Mouse (Mus musculus) E14TG2a.4 (cell line): ENCODE data around the gene Csf2rb2.
"Not testable (repeated sequence)": the region's sequence is repeated elsewhere in the genome, so short reads cannot be mapped to it uniquely, and the experiment has no call there.

Experiments
- H3K27me3 ChIP-seq: 2 replicates; pipeline ENCODE4 v1.6.1; 2014; ENCODE audit warnings: low read length, control low read depth; ENCODE audit not compliant: insufficient read depth
- H3K36me3 ChIP-seq: 2 replicates; pipeline ENCODE4 v1.6.1; 2014; ENCODE audit warnings: low read length, control low read depth; ENCODE audit not compliant: insufficient read depth
- H3K4me1 ChIP-seq: replicated peaks from 2 replicates; pipeline ENCODE4 v1.6.1; 2014; ENCODE audit warnings: low read depth, low read length, control low read depth
- H3K4me3 ChIP-seq: replicated peaks from 2 replicates; pipeline ENCODE4 v1.5.1; 2014; ENCODE audit warnings: mild to moderate bottlenecking, low read length
- H3K9me3 ChIP-seq: 2 replicates; pipeline ENCODE4 v1.6.1; 2014; ENCODE audit warnings: low read length, control low read depth
- CTCF ChIP-seq: conservative IDR thresholded peaks from 2 replicates; pipeline ENCODE4 v1.5.1; 2014; ENCODE audit warnings: low read length
- NANOG ChIP-seq: IDR thresholded peaks from 2 replicates; pipeline ENCODE4 v1.6.1; 2014; ENCODE audit warnings: borderline replicate concordance, low read length, mixed read lengths
- POU5F1 ChIP-seq: IDR thresholded peaks from 2 replicates; pipeline ENCODE4 v1.6.1; 2014; ENCODE audit warnings: low read length, borderline replicate concordance

The Csf2rb2 gene

DNA sequence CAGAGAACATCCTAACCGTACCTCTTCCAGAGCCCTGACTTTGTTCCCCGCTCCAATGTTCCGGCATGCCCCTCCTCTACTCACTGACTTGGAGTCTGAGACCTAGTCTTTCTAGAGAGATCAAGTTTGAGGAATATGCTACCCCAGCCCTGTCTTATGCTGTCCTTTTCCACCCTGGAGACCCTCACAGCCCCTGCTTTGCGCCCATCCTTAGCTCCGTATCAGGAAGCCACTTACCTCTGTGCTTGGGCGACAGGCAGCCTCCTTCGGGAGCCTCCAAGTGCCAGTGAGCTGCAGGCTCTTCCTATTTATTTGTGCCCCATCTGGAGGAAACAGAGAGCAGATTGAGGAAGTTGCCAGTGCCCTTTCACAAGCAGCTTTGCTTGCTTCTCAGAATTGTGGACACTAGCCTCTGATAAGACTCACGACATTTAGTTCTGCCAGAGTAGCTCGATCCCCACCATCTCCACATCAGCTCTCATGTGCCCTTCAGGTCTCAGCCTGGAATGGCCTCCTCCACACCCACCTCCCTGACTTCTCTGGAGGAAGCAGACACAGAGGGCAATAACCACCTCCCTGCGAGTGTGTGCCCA, at the start of gene Csf2rb2:
Gene Csf2rb2 (minus strand): TSS at position 381 of the 593 bp plus-strand sequence.
- H3K27me3 ChIP-seq, result peaks cover 4% of the 10 kb centered on the region; the same call in 1 of the 2 replicates
- no peak for TF ChIP-seq POU5F1
- TF ChIP-seq NANOG, result no peak
- no peak for TF ChIP-seq CTCF
- H3K4me3 ChIP-seq, result no peak within 1 kb of the TSS
- H3K9me3 ChIP-seq, result no peaks in the 10 kb centered on the region
- no peaks in the 10 kb centered on the region for H3K36me3 ChIP-seq
- no peaks in the 10 kb centered on the region for H3K4me1 ChIP-seq

DNA sequence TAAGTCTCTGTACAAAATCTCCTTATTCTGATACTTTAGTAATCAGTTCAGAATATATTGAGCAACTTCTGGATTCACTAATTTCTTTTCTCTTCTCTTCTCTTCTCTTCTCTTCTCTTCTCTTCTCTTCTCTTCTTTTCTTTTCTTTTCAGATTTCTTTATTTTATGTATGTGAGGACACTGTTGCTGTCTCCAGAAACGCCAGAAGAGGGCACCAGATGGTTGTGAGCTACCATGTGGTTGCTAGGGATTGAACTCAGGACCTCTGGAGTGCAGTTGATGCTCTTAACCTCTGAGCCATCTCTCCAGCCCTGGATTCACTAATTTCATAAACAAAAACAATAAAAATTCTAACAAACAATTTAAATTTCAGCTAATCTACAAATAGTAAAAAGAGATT, 49.4 kb upstream of the Csf2rb2 start:
- H3K27me3 ChIP-seq, result no peaks in the 10 kb centered on the region
- H3K4me1 ChIP-seq, result peaks cover 4% of the 10 kb centered on the region; the same call in 1 of the 2 replicates
- H3K4me3 ChIP-seq, result no peak overlapping the region
- no peaks in the 10 kb centered on the region for H3K9me3 ChIP-seq
- no peaks in the 10 kb centered on the region for H3K36me3 ChIP-seq
- TF ChIP-seq CTCF, result peak; percentile 18; the same call in 1 of the 2 replicates
- TF ChIP-seq NANOG, result no peak
- no peak for TF ChIP-seq POU5F1

DNA sequence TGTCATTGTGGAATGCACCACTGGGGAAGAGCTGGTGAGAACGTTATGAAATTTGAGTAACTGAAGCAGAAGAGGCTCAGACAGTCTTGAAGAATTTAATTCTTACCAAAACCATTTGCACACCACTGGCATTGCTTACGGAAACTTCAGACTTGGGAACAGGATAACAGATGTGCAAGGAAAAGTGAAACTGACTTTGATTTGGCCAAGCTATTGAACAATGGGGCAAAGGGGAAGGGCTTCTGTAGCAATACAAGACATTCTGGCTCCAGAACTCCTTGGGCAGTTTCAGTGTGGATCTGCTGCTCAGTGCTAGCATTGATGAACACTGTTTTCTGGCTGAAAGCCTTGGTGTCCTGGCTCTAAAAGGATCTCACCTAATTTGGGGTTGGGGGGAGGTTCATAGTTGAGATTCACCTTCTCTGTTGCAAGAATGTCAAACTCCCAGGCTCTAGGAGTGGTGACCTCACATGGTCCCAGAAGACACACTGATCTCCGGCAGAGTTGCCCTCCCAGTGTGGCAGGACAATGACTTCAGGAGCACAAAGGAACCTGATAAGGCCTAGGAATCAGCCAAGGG, 46.2 kb upstream of the Csf2rb2 start:
- Histone ChIP-seq H3K9me3 (no peaks in the 10 kb centered on the region), H3K36me3 (no peaks in the 10 kb centered on the region), H3K27me3 (no peaks in the 10 kb centered on the region), H3K4me3 (no peak overlapping the region), H3K4me1 (no peaks in the 10 kb centered on the region)
- TF ChIP-seq POU5F1, result no peak
- no peak for TF ChIP-seq CTCF
- TF ChIP-seq NANOG, result no peak

- H3K36me3 ChIP-seq, result no peaks in the 10 kb centered on the region
- TF ChIP-seq POU5F1 (no peak), NANOG (no peak), CTCF (no peak)
- no peaks in the 10 kb centered on the region for H3K4me1 ChIP-seq
Measured at GRCm38 (mm10) chr15:78344567-78344966, 39.0 kb upstream of the Csf2rb2 start.

GRCm38 (mm10) chr15:78343683-78344082, 38.2 kb upstream of the Csf2rb2 start:
- TF ChIP-seq NANOG (no peak), CTCF (no peak), POU5F1 (no peak)
- Histone ChIP-seq H3K36me3 (no peaks in the 10 kb centered on the region), H3K27me3 (0 out of 2 replicates have a peak, but pooled peaks cover 5% of the 10 kb centered on the region), H3K4me1 (no peaks in the 10 kb centered on the region), H3K4me3 (no peak overlapping the region), H3K9me3 (no peaks in the 10 kb centered on the region)

More at GRCm38 (mm10) chr15:78344567-78344966, 39.0 kb upstream of the Csf2rb2 start:
- Histone ChIP-seq H3K4me3 (no peak overlapping the region), H3K27me3 (0 out of 2 replicates have a peak, but pooled peaks cover 2% of the 10 kb centered on the region), H3K9me3 (no peaks in the 10 kb centered on the region)

DNA sequence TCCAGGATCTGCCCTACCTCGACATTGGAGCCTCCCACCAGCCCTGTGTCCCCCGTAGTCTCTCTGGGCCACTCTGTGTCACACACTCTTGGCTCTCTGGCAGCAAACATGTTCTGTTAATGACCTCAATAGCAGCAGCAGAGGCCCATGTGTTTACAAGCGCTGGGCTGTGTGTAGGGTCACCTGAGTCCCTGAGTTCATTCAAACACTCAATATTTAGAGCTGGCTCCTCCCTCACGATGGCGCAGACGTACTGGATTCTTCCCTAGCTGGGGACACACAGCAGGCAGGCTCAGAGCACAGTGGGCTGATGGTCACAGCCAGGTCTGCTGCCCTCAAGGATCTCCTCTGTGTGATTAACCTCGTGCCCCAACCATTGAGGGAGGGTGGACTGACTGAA, 35.4 kb upstream of the Csf2rb2 start:
- H3K4me1 ChIP-seq, H3K27me3 ChIP-seq, H3K36me3 ChIP-seq, H3K4me3 ChIP-seq, H3K9me3 ChIP-seq: not testable (repeated sequence)

DNA sequence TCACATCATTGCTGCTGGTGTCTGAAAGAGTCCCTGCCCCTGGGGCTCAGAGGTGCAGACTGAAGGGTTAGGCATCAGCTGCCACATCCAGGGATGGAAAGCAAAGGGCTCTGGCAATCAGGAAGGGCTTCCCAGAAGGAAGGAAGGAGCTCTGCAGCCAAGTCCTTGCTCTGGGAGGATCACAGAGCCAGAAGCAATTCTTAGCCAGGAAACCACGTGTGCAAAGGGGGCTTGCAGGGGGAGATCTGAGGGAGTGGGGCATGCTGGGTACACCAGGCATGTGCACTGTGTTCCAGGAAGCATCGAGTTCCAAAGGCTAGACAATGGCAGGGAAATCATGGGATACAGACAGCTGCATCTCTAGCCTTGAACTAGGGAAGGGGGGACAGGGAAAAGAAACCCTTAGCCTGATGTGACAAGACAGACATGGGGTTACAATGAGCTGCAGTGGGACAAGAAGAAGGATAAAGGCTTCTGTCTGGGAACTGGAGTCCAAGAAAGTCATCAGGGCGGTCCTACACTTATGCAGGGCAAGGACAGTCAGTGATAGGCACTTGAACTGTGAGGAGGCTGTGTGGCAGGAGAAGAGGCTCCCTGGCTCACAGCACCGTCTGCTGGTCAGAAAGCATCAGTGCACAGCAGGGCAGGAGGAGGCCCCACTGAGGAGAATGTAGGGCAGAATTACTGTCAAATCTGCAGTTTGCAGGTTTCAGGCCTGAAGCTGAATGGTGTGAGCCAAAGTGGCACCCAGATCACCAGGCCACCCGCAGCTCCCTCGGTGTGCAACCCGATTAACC, 34.3 kb upstream of the Csf2rb2 start:
- H3K4me3 ChIP-seq, H3K27me3 ChIP-seq, H3K4me1 ChIP-seq, H3K36me3 ChIP-seq, H3K9me3 ChIP-seq: not testable (repeated sequence)
- TF ChIP-seq CTCF, result peak; percentile 97

- no peak for TF ChIP-seq CTCF
- TF ChIP-seq POU5F1, result no peak
- TF ChIP-seq NANOG, result no peak
- Histone ChIP-seq H3K9me3 (no peaks in the 10 kb centered on the region), H3K36me3 (no peaks in the 10 kb centered on the region), H3K4me3 (no peak overlapping the region), H3K4me1 (no peaks in the 10 kb centered on the region), H3K27me3 (0 out of 2 replicates have a peak, but pooled peaks cover 1% of the 10 kb centered on the region)
Measured at GRCm38 (mm10) chr15:78334380-78334779, 28.9 kb upstream of the Csf2rb2 start.

DNA sequence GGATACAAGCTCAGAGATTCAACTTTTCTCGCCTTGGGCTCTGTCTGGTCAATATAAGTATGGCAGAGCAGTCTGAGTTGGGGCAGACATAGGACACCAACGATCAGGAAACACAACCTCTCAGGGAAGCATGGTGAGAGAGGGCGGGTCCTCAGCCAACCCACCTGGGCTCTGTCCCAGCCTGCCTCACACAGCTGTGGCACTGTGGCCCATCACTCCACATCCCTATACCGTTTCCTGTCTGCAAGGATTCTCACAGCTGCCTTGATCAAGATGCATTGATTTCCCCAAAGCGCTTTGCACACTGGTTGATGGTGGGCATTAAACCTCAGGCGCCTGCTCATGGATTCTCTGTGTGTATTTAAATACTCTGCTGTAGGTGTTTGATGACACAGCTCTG, 27.5 kb upstream of the Csf2rb2 start:
- TF ChIP-seq POU5F1 (no peak), CTCF (no peak), NANOG (no peak)
- no peaks in the 10 kb centered on the region for H3K27me3 ChIP-seq
- no peaks in the 10 kb centered on the region for H3K36me3 ChIP-seq
- H3K4me3 ChIP-seq, result no peak overlapping the region
- H3K4me1 ChIP-seq, result no peaks in the 10 kb centered on the region
- no peaks in the 10 kb centered on the region for H3K9me3 ChIP-seq
